Mouse (Mus musculus): ENCODE measurements at regions not wholly inside any gene's neighbourhood (a gene's known extent, or its start where the extent isn't known, plus 50 kb on each side); places are given as distances from the start of the nearest gene placed in this dataset.

DNA sequence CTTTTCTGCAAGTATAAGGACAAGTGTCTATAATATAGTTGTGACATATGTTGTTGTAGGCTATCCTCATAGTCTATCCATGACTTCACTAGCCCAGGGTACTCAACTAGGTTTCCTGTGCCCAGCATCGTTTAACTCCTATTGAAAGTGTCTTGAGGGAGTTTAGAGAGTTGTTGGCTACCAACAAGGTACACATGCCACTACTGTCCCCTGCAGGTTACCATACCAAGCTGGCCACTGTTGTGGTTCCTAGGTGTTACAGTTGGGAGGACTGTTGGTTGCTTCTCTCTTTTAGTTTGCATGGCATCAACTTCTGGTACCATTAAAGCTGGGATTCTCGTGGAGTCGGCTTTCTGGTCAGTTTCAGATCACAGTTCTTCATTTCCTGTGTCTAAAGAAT is 990.7 kb downstream of the Pdha2 start:
- TF ChIP-seq GATA1 (IDR thresholded peaks at IDR 0.05; ENCODE audit: borderline replicate concordance, low read length) (no peak), CTCF (IDR thresholded peaks at IDR 0.05; ENCODE audit: low read depth, low read length) (no peak), POLR2AphosphoS5 (IDR thresholded peaks at IDR 0.05; ENCODE audit: insufficient replicate concordance, low read depth, low read length) (no peak), TAL1 (conservative IDR thresholded peaks at IDR 0.05; ENCODE audit: low read depth, low read length) (no peak), GATA2 (IDR thresholded peaks at IDR 0.05; ENCODE audit: borderline replicate concordance, low read depth, low read length) (no peak)

All from G1E (cell line).